Mouse (Mus musculus): ENCODE measurements at regions not wholly inside any gene's neighbourhood (a gene's known extent, or its start where the extent isn't known, plus 50 kb on each side); places are given as distances from the start of the nearest gene placed in this dataset.

DNA sequence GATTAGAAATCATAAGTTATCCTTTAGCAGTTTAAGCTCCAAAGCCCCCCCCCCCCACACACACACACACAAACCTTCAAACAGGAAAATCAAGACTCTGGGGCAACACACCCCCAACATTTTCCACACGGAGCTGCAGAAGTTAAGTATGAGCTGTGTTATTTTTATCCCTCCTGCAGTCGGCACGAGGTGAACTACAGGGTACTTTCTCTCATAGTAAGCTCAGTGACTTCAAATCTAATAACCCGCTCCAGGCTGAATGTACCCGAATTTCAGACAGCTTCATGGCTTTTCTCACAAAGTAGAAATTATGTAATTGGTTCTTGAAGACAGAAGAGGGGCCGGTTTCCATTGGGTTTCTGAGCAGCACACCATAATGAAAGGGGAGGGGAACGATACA is 591.2 kb upstream of the Tmem132c start:
- no peaks in the 10 kb centered on the region for H3K27me3 ChIP-seq
- no peak overlapping the region for H3K27ac ChIP-seq
- WGBS = 86% methylated on average over 7 of the region's 7 CpGs
- H3K9me3 ChIP-seq = no peaks in the 10 kb centered on the region
- H3K9ac ChIP-seq = no peak overlapping the region
- no peaks in the 10 kb centered on the region for H3K36me3 ChIP-seq (replicated peaks)
- no peak overlapping the region for H3K4me2 ChIP-seq
- H3K4me3 ChIP-seq (replicated peaks) = no peak overlapping the region
- H3K4me1 ChIP-seq = no peaks in the 10 kb centered on the region
- ATAC-seq (ENCODE audit: low FRiP score) = no peak

DNA sequence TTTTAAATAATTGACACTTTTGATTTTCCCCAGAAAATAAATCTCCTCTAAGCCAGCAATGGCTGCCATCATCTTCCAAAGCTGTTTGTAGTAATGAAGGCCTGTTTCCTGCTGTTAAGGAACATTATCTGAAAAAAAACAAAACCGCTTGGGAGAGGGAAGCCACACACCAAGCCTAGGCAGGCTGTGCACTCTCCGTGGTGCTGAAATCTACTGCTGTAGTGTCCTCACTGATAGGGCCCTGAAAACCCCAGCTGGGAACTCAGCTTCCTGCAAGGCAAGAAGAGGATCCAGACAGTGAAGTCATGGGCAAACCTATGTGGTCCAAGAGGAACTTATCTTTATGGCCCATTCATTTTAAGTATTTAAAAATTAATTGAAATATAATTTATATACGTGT is 590.2 kb upstream of the Tmem132c start:
- Histone ChIP-seq H3K9me3 (no peaks in the 10 kb centered on the region), H3K36me3 (replicated peaks) (no peaks in the 10 kb centered on the region), H3K4me1 (no peaks in the 10 kb centered on the region), H3K27ac (no peak overlapping the region), H3K4me3 (replicated peaks) (no peak overlapping the region), H3K4me2 (no peak overlapping the region), H3K27me3 (no peaks in the 10 kb centered on the region), H3K9ac (no peak overlapping the region)
- ATAC-seq (ENCODE audit: low FRiP score) = no peak
- 18% methylated on average over 3 of the region's 3 CpGs for WGBS

DNA sequence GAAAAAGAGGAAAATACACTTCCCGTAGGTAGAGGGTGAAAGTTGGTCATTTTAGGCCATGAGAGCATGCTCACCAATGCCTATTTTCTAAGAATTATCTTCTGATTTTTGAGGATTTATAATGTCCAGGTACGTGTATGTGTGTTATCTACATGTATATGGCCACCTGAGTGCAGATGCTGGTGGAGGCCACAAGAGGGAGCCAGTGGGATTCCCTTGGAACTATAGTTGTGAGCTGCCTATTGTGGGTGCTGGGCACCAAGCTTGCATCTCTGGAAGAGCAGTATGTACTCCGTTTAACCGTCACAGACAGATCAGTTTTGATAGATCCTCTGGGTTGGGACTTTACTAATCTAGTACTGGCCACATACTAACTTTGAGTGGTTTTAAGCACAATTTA is 579.0 kb upstream of the Tmem132c start:
- Histone ChIP-seq H3K9ac (no peak overlapping the region), H3K4me1 (no peaks in the 10 kb centered on the region), H3K36me3 (replicated peaks) (no peaks in the 10 kb centered on the region), H3K9me3 (0 out of 2 replicates have a peak, but pooled peaks cover 2% of the 10 kb centered on the region), H3K4me3 (replicated peaks) (no peak overlapping the region), H3K27me3 (no peaks in the 10 kb centered on the region), H3K27ac (no peak overlapping the region), H3K4me2 (no peak overlapping the region)
- no peak for ATAC-seq (ENCODE audit: low FRiP score)
- 92% methylated on average over 4 of the region's 4 CpGs for WGBS

DNA sequence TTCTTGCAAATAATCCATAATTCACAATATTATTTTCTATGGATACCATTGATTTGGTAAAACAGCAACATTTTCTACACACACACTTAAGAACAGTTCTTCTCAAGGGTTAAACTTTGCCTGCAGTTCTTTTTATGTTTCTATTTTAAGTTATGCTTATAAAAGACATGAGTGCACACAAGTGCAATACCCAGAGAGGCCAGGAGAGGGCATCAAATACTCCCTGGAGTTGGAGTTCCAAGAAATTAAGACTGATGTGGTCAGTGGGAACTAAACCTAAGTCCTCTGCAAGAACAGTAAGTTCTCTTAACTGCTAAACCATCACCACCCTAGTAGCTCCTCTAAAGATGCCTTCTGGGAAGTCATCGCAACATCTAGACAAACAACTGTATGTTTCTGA is 570.5 kb upstream of the Tmem132c start:
- Histone ChIP-seq H3K4me3 (replicated peaks) (no peak overlapping the region), H3K9ac (no peak overlapping the region), H3K4me2 (no peak overlapping the region), H3K36me3 (replicated peaks) (no peaks in the 10 kb centered on the region), H3K27ac (no peak overlapping the region), H3K4me1 (no peaks in the 10 kb centered on the region), H3K9me3 (no peaks in the 10 kb centered on the region), H3K27me3 (no peaks in the 10 kb centered on the region)
- ATAC-seq (ENCODE audit: low FRiP score) = no peak
- WGBS = 73% methylated on average over 1 of the region's 1 CpGs

DNA sequence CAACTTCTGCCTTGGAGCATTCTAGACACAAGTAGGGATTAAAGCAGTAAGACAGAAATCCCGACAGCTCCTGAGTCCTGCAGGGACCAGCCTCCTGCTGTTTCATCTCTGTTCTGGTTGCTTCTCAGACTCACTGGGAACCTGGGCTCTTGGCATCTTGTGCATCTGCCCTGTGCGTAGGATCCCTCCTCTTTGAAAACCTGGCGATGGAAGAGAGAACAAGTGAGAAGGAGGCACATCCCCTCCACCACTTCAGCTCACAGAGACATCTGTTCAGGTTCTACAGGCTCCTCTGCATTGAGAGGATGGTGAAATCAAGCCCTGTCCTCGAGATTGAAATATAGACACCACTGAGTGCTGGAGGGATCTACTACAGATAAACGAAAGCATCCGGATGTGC is 561.3 kb upstream of the Tmem132c start:
- Histone ChIP-seq H3K9ac (no peak overlapping the region), H3K4me3 (replicated peaks) (no peak overlapping the region)

DNA sequence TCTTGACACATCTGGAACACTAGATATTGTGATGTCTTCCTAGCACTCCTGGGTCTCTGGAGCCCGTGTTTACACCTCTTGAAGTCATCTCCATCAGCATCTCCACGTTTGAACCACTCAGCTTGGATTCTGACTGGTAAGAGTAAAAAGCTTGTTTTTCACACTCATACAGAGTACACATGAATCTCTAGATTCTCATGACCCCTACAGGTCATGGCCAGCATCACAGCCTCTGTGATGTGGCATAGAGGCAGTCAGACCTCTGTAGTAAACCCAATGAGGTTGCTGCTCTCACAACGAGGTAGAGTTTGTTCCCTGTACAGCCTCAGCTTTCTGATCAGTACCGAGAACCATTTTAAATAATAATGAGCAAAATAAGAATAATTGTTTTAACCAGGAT is 542.3 kb upstream of the Tmem132c start:
- H3K9me3 ChIP-seq = no peaks in the 10 kb centered on the region
- no peaks in the 10 kb centered on the region for H3K27me3 ChIP-seq
- H3K4me3 ChIP-seq (replicated peaks) = no peak overlapping the region
- no peak overlapping the region for H3K4me2 ChIP-seq
- H3K9ac ChIP-seq = no peak overlapping the region
- H3K27ac ChIP-seq = no peak overlapping the region
- no peak for ATAC-seq (ENCODE audit: low FRiP score)
- WGBS = 44% methylated on average over 4 of the region's 4 CpGs
- H3K4me1 ChIP-seq = peaks cover 5% of the 10 kb centered on the region
- no peaks in the 10 kb centered on the region for H3K36me3 ChIP-seq (replicated peaks)

More for the DNA sequence above, 561.3 kb upstream of the Tmem132c start:
- no peak for ATAC-seq (ENCODE audit: low FRiP score)
- Histone ChIP-seq H3K27me3 (no peaks in the 10 kb centered on the region), H3K9me3 (no peaks in the 10 kb centered on the region), H3K4me1 (no peaks in the 10 kb centered on the region), H3K4me2 (no peak overlapping the region), H3K27ac (no peak overlapping the region), H3K36me3 (replicated peaks) (no peaks in the 10 kb centered on the region)
- 74% methylated on average over 6 of the region's 6 CpGs for WGBS

DNA sequence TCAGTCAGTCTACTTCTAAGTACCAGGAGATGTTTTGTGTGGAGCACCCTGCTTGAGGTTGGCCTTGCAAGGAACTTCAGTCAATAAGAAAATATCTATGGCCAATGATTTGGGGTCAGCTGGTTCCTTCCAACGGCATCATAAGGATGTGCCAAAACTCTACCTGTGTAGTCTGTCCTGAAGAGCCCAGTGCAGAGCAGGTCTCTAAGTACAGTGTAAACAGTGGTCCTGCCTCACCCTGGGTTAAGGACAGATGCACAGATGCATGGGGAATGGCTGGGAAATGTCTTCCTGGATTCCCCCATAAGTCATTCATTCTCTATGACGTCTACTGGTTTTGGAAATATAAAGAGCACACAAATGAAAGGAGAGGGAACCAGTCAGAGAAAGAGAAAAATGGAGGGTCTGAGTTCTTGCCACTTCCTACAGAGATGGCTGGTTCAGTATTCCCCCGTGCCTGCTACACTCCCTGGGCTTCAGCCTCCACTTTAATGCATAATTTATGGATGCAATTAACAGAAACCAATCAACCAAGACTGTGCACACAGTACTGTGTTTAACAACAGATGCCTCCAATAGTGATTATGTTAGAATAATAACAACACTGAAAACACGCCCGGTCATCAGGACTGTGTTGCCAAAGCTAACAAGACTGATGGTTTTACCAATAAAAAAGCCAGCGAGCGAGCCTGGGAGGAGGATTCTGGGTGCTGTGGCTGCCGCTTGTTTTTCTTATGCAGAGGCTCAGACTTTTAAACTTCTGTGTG is 537.9 kb upstream of the Tmem132c start:
- no peak for ATAC-seq (ENCODE audit: low FRiP score)
- no peaks in the 10 kb centered on the region for H3K27me3 ChIP-seq
- no peaks in the 10 kb centered on the region; the same call in 1 of the 2 replicates for H3K4me1 ChIP-seq
- no peak overlapping the region for H3K9ac ChIP-seq
- H3K4me3 ChIP-seq (replicated peaks) = no peak overlapping the region
- H3K4me2 ChIP-seq = no peak overlapping the region
- WGBS = 68% methylated on average over 8 of the region's 8 CpGs
- H3K36me3 ChIP-seq (replicated peaks) = no peaks in the 10 kb centered on the region
- no peak overlapping the region for H3K27ac ChIP-seq
- no peaks in the 10 kb centered on the region for H3K9me3 ChIP-seq

DNA sequence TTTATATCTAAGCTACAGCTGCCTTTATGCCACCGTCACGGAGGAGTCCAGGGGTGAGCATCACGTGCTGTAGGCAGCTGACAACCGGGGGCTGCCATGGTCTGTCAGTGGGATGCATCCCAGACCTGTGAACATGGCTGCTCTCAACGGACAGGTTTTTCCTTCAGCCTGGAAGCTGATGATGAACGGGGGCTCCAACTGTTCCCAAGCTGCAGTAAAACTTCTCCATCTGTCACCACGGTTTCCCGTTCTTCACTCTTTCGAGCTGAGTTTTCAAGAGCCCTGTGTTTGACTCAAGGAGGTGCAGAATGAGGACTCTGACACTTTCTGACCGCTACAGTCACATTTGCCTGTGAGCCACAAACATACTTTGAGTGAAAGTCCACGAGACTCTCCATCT is 535.7 kb upstream of the Tmem132c start:
- Histone ChIP-seq H3K27me3 (no peaks in the 10 kb centered on the region), H3K36me3 (replicated peaks) (no peaks in the 10 kb centered on the region), H3K9me3 (no peaks in the 10 kb centered on the region), H3K4me1 (no peaks in the 10 kb centered on the region; the same call in 1 of the 2 replicates), H3K27ac (no peak overlapping the region), H3K9ac (no peak overlapping the region), H3K4me2 (no peak overlapping the region), H3K4me3 (replicated peaks) (no peak overlapping the region)
- no peak for ATAC-seq (ENCODE audit: low FRiP score)
- 80% methylated on average over 11 of the region's 11 CpGs for whole genome bisulfite sequencing

DNA sequence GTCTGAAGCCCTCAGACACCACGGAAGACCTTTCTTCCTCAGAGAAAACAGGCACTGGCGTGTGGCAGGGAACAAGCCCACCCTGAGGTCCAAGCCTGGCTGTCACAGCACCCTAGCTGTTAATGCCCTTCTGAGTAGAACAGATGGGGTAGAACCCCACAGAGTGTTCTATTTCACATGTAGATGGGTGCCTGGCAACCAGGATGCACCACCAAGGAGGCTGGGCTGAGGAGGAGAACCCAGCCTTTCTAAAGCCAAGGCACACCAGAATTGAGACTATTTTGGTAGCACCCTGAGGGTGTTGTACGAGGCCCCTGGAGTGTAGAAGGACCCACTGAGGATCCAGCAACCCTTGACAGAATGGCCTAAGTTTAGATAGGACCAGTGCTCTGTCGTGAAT is 534.9 kb upstream of the Tmem132c start:
- 87% methylated on average over 4 of the region's 4 CpGs for WGBS
- Histone ChIP-seq H3K27ac (no peak overlapping the region), H3K4me3 (replicated peaks) (no peak overlapping the region), H3K27me3 (no peaks in the 10 kb centered on the region), H3K36me3 (replicated peaks) (no peaks in the 10 kb centered on the region), H3K9ac (no peak overlapping the region), H3K9me3 (no peaks in the 10 kb centered on the region), H3K4me1 (no peaks in the 10 kb centered on the region; the same call in 1 of the 2 replicates), H3K4me2 (no peak overlapping the region)
- no peak for ATAC-seq (ENCODE audit: low FRiP score)

DNA sequence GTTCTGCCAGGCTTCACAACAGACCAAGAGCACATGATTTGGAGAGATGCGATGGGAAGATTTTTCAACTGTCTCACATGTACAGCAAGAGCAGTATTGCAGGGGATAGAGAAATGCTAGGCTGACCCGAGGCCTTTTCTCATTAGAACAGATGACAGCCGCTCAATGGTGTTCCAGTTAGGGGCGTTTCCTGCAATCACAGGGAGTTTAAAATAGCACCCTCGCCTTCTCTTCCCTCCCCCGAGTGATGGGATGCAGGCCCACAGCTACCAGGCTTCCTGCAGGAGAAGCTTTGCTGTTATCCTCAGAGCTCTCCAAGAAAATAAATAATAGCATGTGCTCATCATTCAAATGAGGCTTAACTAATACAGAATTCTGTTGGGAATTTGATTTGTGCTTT is 526.9 kb upstream of the Tmem132c start:
- no peak overlapping the region for H3K4me3 ChIP-seq (replicated peaks)
- no peaks in the 10 kb centered on the region for H3K36me3 ChIP-seq (replicated peaks)
- WGBS = 67% methylated on average over 6 of the region's 6 CpGs
- no peak overlapping the region for H3K9ac ChIP-seq
- no peaks in the 10 kb centered on the region for H3K9me3 ChIP-seq
- no peak overlapping the region for H3K27ac ChIP-seq
- ATAC-seq (ENCODE audit: low FRiP score) = no peak
- H3K4me2 ChIP-seq = no peak overlapping the region
- no peaks in the 10 kb centered on the region for H3K4me1 ChIP-seq
- H3K27me3 ChIP-seq = no peaks in the 10 kb centered on the region

DNA sequence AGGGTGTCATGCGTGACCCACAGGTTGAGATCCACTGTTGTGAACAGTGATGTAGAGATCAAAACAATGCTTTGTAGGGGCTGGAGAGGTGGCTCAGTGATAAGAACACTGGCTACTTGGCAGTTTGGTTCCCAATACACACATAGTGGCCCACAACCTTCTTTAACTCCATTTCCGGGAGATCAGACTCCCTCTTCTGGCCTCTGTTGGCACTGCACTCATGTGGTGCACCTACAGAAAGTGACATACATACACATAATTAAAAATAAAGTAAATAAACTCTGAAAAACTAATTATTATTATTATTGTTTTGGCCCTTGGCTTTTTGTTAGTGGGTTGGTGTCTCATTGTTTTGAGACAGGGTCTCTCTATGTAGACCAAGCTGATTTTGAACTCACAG is 523.2 kb upstream of the Tmem132c start:
- no peak for ATAC-seq (ENCODE audit: low FRiP score)
- Histone ChIP-seq H3K9me3 (no peaks in the 10 kb centered on the region), H3K27ac (no peak overlapping the region), H3K36me3 (replicated peaks) (no peaks in the 10 kb centered on the region), H3K4me1 (peaks cover 4% of the 10 kb centered on the region; the same call in 1 of the 2 replicates), H3K4me2 (no peak overlapping the region), H3K9ac (no peak overlapping the region), H3K27me3 (no peaks in the 10 kb centered on the region), H3K4me3 (replicated peaks) (no peak overlapping the region)
- WGBS = 96% methylated on average over 2 of the region's 2 CpGs

DNA sequence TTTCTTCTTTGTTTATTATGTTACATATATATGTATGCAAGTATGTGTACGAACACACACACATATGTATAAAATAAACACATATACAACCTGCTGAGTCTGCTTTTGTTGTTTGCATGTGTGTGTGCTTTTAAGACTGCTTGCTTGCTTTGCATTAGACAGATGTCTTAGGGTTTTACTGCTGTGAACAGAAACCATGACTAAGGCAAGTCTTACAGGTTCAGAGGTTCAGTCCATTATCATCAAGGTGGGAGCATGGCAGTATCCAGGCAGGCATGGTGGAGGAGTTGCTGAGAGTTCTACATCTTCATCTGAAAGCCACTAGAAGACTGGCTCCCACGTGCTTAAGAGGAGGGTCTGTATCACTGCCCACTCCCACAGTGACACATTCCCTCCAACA is 520.3 kb upstream of the Tmem132c start:
- ATAC-seq (ENCODE audit: low FRiP score) = no peak
- no peak overlapping the region for H3K27ac ChIP-seq
- H3K4me3 ChIP-seq (replicated peaks) = no peak overlapping the region
- H3K9me3 ChIP-seq = no peaks in the 10 kb centered on the region
- H3K9ac ChIP-seq = no peak overlapping the region
- no peaks in the 10 kb centered on the region for H3K36me3 ChIP-seq (replicated peaks)
- 87% methylated on average over 2 of the region's 2 CpGs for WGBS
- peaks cover 6% of the 10 kb centered on the region; the same call in 1 of the 2 replicates for H3K4me1 ChIP-seq
- H3K4me2 ChIP-seq = no peak overlapping the region
- H3K27me3 ChIP-seq = no peaks in the 10 kb centered on the region

All from forebrain, embryonic 12.5 days (tissue).